Mouse (Mus musculus) heart, embryonic 14.5 days (tissue): ENCODE data around the gene Rs1. TPM values are rescaled to one million over a fixed set of nuclear protein-coding genes. Genes with fewer than 3 reads are reported as not detected.
"Not testable (repeated sequence)": the region's sequence is repeated elsewhere in the genome, so short reads cannot be mapped to it uniquely, and the experiment has no call there.

Source experiments
- ATAC-seq: fragments of 200-750 bp; cut with Nextera tagmentation; 2 replicates; pipeline ENCODE4 v1.8.0; 2017; ENCODE audit warnings: low read depth, moderate TSS enrichment; ENCODE audit not compliant: insufficient number of reproducible peaks, insufficient read depth, low FRiP score
- H3K27ac ChIP-seq, 2 experiments: fragments of 200-500 bp in 1 of 2; fragments of 300-500 bp in 1 of 2; sonication (generic) in 1 of 2; replicated peaks in 1 of 2; 2 replicates each; pipeline ENCODE4 v1.5.1; 2012 to 2014; ENCODE audit warnings: low read depth in 2 of 2, low read length in 2 of 2, control low read depth in 1 of 2, mild to moderate bottlenecking in 1 of 2, mixed read lengths in 1 of 2; ENCODE audit not compliant: control insufficient read depth in 1 of 2, insufficient read depth in 1 of 2
- H3K27me3 ChIP-seq: fragments of 300-500 bp; sonication (generic); 2 replicates; pipeline ENCODE4 v1.6.1; 2014; ENCODE audit warnings: mild to moderate bottlenecking, low read length, control low read depth; ENCODE audit not compliant: control insufficient read depth, insufficient read depth
- H3K36me3 ChIP-seq: fragments of 300-500 bp; sonication (generic); 2 replicates; pipeline ENCODE4 v1.6.1; 2014; ENCODE audit warnings: mild to moderate bottlenecking, control low read depth, low read length, mixed read lengths; ENCODE audit not compliant: control insufficient read depth, insufficient read depth
- H3K4me1 ChIP-seq, 2 experiments: fragments of 200-500 bp in 1 of 2; fragments of 300-500 bp in 1 of 2; sonication (generic) in 1 of 2; 2 replicates each; pipeline ENCODE4 v1.6.1; 2012 to 2014; ENCODE audit warnings: low read length in 2 of 2, control low read depth in 1 of 2, mixed read lengths in 1 of 2; ENCODE audit not compliant: control insufficient read depth in 2 of 2, insufficient read depth in 2 of 2
- H3K4me2 ChIP-seq: fragments of 300-500 bp; sonication (generic); 2 replicates; pipeline ENCODE4 v1.6.1; 2014; ENCODE audit warnings: mild to moderate bottlenecking, low read length
- H3K4me3 ChIP-seq, 2 experiments: fragments of 200-500 bp in 1 of 2; fragments of 300-500 bp in 1 of 2; sonication (generic) in 1 of 2; 2 replicates each; pipeline ENCODE4 v1.5.1; 2012 to 2014; ENCODE audit warnings: low read length in 2 of 2, mild to moderate bottlenecking in 2 of 2, control low read depth in 1 of 2, low read depth in 1 of 2, moderate library complexity in 1 of 2; ENCODE audit not compliant: control insufficient read depth in 1 of 2, insufficient read depth in 1 of 2
- H3K9ac ChIP-seq: fragments of 300-500 bp; sonication (generic); 2 replicates; pipeline ENCODE4 v1.6.1; 2014; ENCODE audit warnings: mild to moderate bottlenecking, low read length
- H3K9me3 ChIP-seq: fragments of 300-500 bp; sonication (generic); 2 replicates; pipeline ENCODE4 v1.6.1; 2016; ENCODE audit warnings: low read length, control low read depth; ENCODE audit not compliant: control insufficient read depth
- WGBS: fragments of 180-500 bp; shearing (Covaris S2); extraction: QIAGEN DNeasy Blood & Tissue Kit; methylation state at CpG from one replicate; pipeline ENCODE4 v1.1.7; 2014; 5-methylcytosine and 5-hydroxymethylcytosine counted together
- polyA plus RNA-seq: library from polyadenylated mRNA; unstranded; fragments of >200 nt; fragmentation: Nextera tagmentation; extraction: Ambion mirVana; gene quantifications from 2 replicates; pipeline ENCODE4 v1.2.1, GENCODE M21; 2014

The Rs1 gene
- polyA plus RNA-seq, 1 experiment from 2014 or later, result not detected

DNA sequence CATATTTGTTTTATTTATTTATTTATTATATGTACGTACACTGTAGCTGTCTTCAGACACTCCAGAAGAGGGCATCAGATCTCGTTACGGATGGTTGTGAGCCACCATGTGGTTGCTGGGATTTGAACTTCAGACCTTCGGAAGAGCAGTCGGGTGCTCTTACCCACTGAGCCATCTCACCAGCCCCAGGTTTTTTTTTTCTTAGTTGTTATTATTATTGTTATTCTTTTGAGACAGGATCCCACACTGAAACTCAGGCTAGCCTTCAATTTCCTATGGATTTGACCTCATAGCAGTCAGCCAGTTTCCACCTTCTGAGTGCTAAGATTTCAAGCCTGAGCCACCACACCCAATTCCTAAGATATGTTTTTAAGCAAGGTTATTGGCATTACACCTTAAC, 1.8 kb downstream of the Rs1 start:
- H3K9me3 ChIP-seq, H3K27me3 ChIP-seq, ATAC-seq, H3K4me2 ChIP-seq, H3K27ac ChIP-seq, H3K9ac ChIP-seq, H3K4me3 ChIP-seq, H3K36me3 ChIP-seq, H3K4me1 ChIP-seq: not testable (repeated sequence)
- WGBS, result 87% methylated on average over 5 of the region's 5 CpGs

GRCm38 (mm10) chrX:160773033-160773432, 5.2 kb downstream of the Rs1 start:
- 23% methylated on average over 1 of the region's 1 CpGs for WGBS
- no peaks in the 10 kb centered on the region for H3K9me3 ChIP-seq
- no peak overlapping the region for H3K27ac ChIP-seq
- no peaks in the 10 kb centered on the region for H3K36me3 ChIP-seq
- no peak overlapping the region for H3K4me3 ChIP-seq
- H3K4me2 ChIP-seq, result no peak overlapping the region
- ATAC-seq, result no peak
- H3K27me3 ChIP-seq, result no peaks in the 10 kb centered on the region
- peaks cover 0 to 5% of the 10 kb centered on the region in 2 experiments; a peak in 2 of 4 replicates for H3K4me1 ChIP-seq
- no peak overlapping the region for H3K9ac ChIP-seq

DNA sequence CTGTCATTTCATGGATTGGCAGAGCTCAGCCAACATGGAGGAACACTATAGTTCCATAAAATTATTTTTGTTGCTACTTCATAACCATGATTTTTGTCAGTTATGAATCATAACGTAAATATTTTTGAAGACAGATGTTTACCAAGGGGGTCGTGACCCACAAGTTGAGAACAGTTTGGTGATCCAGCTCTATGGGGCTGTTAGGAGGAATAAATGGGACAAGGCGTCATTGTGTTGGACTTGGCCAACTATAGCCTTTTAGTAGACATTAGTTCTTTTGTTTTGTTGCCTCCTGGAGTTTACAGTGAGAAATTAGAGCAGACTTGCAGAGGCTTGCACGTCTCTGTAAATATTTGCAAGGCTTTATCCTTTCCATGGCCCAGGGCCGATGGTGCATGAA, 14.5 kb downstream of the Rs1 start:
- Histone ChIP-seq H3K27ac (no peak overlapping the region), H3K9ac (no peak overlapping the region), H3K36me3 (no peaks in the 10 kb centered on the region), H3K9me3 (no peaks in the 10 kb centered on the region), H3K4me1 (no peaks in the 10 kb centered on the region), H3K4me2 (no peak overlapping the region), H3K27me3 (no peaks in the 10 kb centered on the region), H3K4me3 (no peak overlapping the region)
- 77% methylated on average over 5 of the region's 5 CpGs for WGBS
- ATAC-seq, result no peak

GRCm38 (mm10) chrX:160794920-160795319, 27.1 kb downstream of the Rs1 start:
- no peak overlapping the region for H3K9ac ChIP-seq
- H3K4me3 ChIP-seq, result no peak overlapping the region
- WGBS, result 62% methylated on average over 4 of the region's 4 CpGs
- no peaks in the 10 kb centered on the region for H3K27me3 ChIP-seq
- H3K9me3 ChIP-seq, result no peaks in the 10 kb centered on the region
- no peak overlapping the region for H3K4me2 ChIP-seq
- H3K4me1 ChIP-seq, result no peaks in the 10 kb centered on the region; a peak in 1 of 4 replicates
- ATAC-seq, result no peak
- no peak overlapping the region for H3K27ac ChIP-seq
- H3K36me3 ChIP-seq, result no peaks in the 10 kb centered on the region

DNA sequence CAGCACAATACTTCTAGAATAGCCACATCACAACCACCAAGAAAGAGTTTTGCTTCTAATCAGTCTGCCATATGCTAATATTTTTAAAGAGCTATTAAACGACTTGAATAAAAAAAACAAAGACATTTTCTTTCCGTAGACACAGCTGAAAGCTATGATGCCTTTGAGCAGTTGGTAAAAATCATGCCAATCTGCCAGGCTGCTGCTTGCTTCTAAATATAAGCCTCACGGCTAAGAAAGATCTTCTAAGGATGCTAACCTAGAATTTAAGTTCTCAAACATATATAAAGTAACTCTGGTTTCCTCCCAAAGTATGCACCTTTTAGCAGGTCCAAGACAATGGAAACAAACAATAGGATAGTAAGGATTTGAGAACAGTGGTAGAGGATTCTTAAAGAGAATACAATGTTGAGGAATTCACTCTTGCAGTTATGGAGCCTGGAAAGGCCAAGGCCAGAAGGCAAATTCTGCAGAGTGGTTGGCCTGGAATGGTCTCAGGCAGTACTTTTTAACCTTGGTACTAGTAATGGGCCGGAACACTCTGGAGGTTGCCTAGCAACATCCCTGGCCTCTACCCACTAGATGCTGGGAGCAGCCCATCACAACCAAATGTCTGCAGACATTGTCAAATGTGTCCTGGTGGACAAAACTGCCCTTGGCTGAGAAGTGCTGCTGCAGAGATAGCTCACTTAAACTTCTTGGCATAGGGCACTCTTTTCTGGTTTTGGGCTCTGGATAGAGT, 36.8 kb downstream of the Rs1 start:
- Histone ChIP-seq H3K36me3 (0 out of 2 replicates have a peak, but pooled peaks cover 4% of the 10 kb centered on the region), H3K9me3 (no peaks in the 10 kb centered on the region), H3K4me3 (no peak overlapping the region), H3K9ac (no peak overlapping the region), H3K4me2 (no peak overlapping the region), H3K4me1 (no peaks in the 10 kb centered on the region), H3K27me3 (no peaks in the 10 kb centered on the region), H3K27ac (no peak overlapping the region)
- 77% methylated on average over 4 of the region's 4 CpGs for WGBS
- no peak for ATAC-seq

GRCm38 (mm10) chrX:160808226-160808625, 40.4 kb downstream of the Rs1 start:
- no peak overlapping the region for H3K27ac ChIP-seq
- no peak overlapping the region for H3K4me3 ChIP-seq
- no peaks in the 10 kb centered on the region for H3K27me3 ChIP-seq
- H3K9me3 ChIP-seq, result no peaks in the 10 kb centered on the region
- no peak for ATAC-seq
- H3K36me3 ChIP-seq, result 0 out of 2 replicates have a peak, but pooled peaks cover 4% of the 10 kb centered on the region
- no peak overlapping the region for H3K9ac ChIP-seq
- no peak overlapping the region for H3K4me2 ChIP-seq
- 79% methylated on average over 7 of the region's 7 CpGs for WGBS
- H3K4me1 ChIP-seq, result no peaks in the 10 kb centered on the region

Other genes starting within 250 kb of the Rs1 start
- not detected in 2 replicates for gene Ppef1, start 32.2 kb upstream of the Rs1 start, polyA plus RNA-seq
- gene Gja6, start 139.0 kb downstream of the Rs1 start, polyA plus RNA-seq, result not detected in 2 replicates
- gene Cdkl5, start 226.7 kb downstream of the Rs1 start, polyA plus RNA-seq, result 2.8 and 3.4 TPM in 2 replicates